Mouse (Mus musculus) CH12.LX (cell line): ENCODE results near the gene Als2cr12. TPM values are rescaled to one million over a fixed set of nuclear protein-coding genes. Genes with fewer than 3 reads are reported as not detected.
"Not testable (repeated sequence)": the region's sequence is repeated elsewhere in the genome, so short reads cannot be mapped to it uniquely, and the experiment has no call there.

Source experiments
- DNase-seq: peaks from one replicate; pipeline ENCODE4 v3.0.0-alpha.2; 2013; ENCODE audit errors: extremely low read depth
- H3K27ac ChIP-seq: 2 replicates; pipeline ENCODE4 v1.5.1; 2012; ENCODE audit warnings: low read depth, mild to moderate bottlenecking, control low read depth, moderate library complexity; ENCODE audit not compliant: insufficient read depth
- H3K27me3 ChIP-seq: replicated peaks from 2 replicates; pipeline ENCODE3; 2012; ENCODE audit warnings: inconsistent platforms
- H3K36me3 ChIP-seq, 2 experiments: replicated peaks in 1 of 2; 2 replicates each; pipeline versions ENCODE3 to v1.6.1; 2012; ENCODE audit warnings: inconsistent platforms in 1 of 2, low read length in 1 of 2, mild to moderate bottlenecking in 1 of 2, mixed read lengths in 1 of 2, moderate library complexity in 1 of 2; ENCODE audit not compliant: control insufficient read depth in 1 of 2, insufficient read depth in 1 of 2
- H3K4me1 ChIP-seq, 2 experiments: 2 replicates each; pipeline ENCODE4 v1.6.1; 2012; ENCODE audit warnings: inconsistent platforms in 1 of 2, moderate library complexity in 1 of 2; ENCODE audit not compliant: insufficient read depth in 2 of 2, control insufficient read depth in 1 of 2
- H3K4me2 ChIP-seq: 2 replicates; pipeline ENCODE4 v1.6.1; 2012; ENCODE audit warnings: low read depth, mild to moderate bottlenecking, control low read depth; ENCODE audit not compliant: poor library complexity, insufficient read depth, severe bottlenecking
- H3K4me3 ChIP-seq, 3 experiments: fragments of 150-350 bp in 1 of 3; sonication (generic) in 1 of 3; replicated peaks in 1 of 3; 2 replicates each; pipeline versions ENCODE3 to v1.5.1; 2011 to 2012; ENCODE audit warnings: low read depth in 2 of 3, low read length in 2 of 3, mild to moderate bottlenecking in 2 of 3, moderate library complexity in 2 of 3, control low read depth in 1 of 3, improper control_type of control experiment in 1 of 3, inconsistent platforms in 1 of 3, mixed read lengths in 1 of 3; ENCODE audit not compliant: poor library complexity in 1 of 3
- H3K79me2 ChIP-seq: replicated peaks from 2 replicates; pipeline ENCODE4 v1.6.1; 2012; ENCODE audit warnings: mild to moderate bottlenecking, moderate library complexity; ENCODE audit not compliant: control insufficient read depth, poor library complexity, insufficient read depth, severe bottlenecking; ENCODE audit errors: extremely low read depth
- H3K9ac ChIP-seq: 2 replicates; pipeline ENCODE4 v1.6.1; 2012; ENCODE audit warnings: low read depth, mild to moderate bottlenecking, control low read depth, moderate library complexity; ENCODE audit not compliant: insufficient read depth
- H3K9me3 ChIP-seq: replicated peaks from 2 replicates; pipeline ENCODE3; 2012; ENCODE audit warnings: low read length, inconsistent platforms, mixed read lengths
- CTCF ChIP-seq, 2 experiments: IDR thresholded peaks in 1 of 2; conservative IDR thresholded peaks in 1 of 2; 2 replicates each; pipeline ENCODE4 v1.5.1; 2011 to 2012; ENCODE audit warnings: low read depth in 2 of 2, low read length in 2 of 2, improper control_type of control experiment in 1 of 2, inconsistent platforms in 1 of 2, mild to moderate bottlenecking in 1 of 2, moderate library complexity in 1 of 2
- ELF1 ChIP-seq: IDR thresholded peaks from 2 replicates; pipeline ENCODE4 v1.6.1; 2014; ENCODE audit warnings: low read depth, mild to moderate bottlenecking, inconsistent platforms, low read length, improper control_type of control experiment
- ETS1 ChIP-seq: conservative IDR thresholded peaks from 2 replicates; pipeline ENCODE4 v1.6.1; 2012; ENCODE audit warnings: low read depth, mild to moderate bottlenecking, inconsistent platforms, low read length, improper control_type of control experiment, moderate library complexity
- GABPA ChIP-seq: IDR thresholded peaks from 2 replicates; pipeline ENCODE4 v1.6.1; 2012; ENCODE audit warnings: low read depth, low read length, improper control_type of control experiment, inconsistent platforms; ENCODE audit not compliant: insufficient replicate concordance
- KAT2A ChIP-seq: IDR thresholded peaks from 2 replicates; pipeline ENCODE4 v1.6.1; 2012; ENCODE audit warnings: low read length, improper control_type of control experiment, inconsistent platforms; ENCODE audit not compliant: insufficient replicate concordance
- MAFK ChIP-seq: IDR thresholded peaks from 2 replicates; pipeline ENCODE4 v1.6.1; 2011; ENCODE audit warnings: low read length, improper control_type of control experiment; ENCODE audit not compliant: insufficient replicate concordance
- NELFE ChIP-seq: IDR thresholded peaks from 2 replicates; pipeline ENCODE4 v1.6.1; 2011; ENCODE audit warnings: low read depth, low read length, improper control_type of control experiment
- POLR2A ChIP-seq: IDR thresholded peaks from 2 replicates; pipeline ENCODE4 v1.6.1; 2011; ENCODE audit warnings: low read depth, mild to moderate bottlenecking, improper control_type of control experiment, low read length
- POLR2AphosphoS2 ChIP-seq: IDR thresholded peaks from 2 replicates; pipeline ENCODE4 v1.6.1; 2011; ENCODE audit warnings: low read depth, low read length, improper control_type of control experiment
- RAD21 ChIP-seq: IDR thresholded peaks from 2 replicates; pipeline ENCODE4 v1.6.1; 2011; ENCODE audit warnings: low read depth, mild to moderate bottlenecking, low read length, improper control_type of control experiment, moderate library complexity
- TCF12 ChIP-seq: IDR thresholded peaks from 2 replicates; pipeline ENCODE4 v1.6.1; 2014; ENCODE audit warnings: low read depth, mild to moderate bottlenecking, inconsistent platforms, low read length, improper control_type of control experiment
- UBTF ChIP-seq: IDR thresholded peaks from 2 replicates; pipeline ENCODE4 v1.6.1; 2012; ENCODE audit warnings: low read depth, mild to moderate bottlenecking, inconsistent platforms, low read length, improper control_type of control experiment, moderate library complexity
- ZMIZ1 ChIP-seq: IDR thresholded peaks from 2 replicates; pipeline ENCODE4 v1.6.1; 2012; ENCODE audit warnings: low read depth, mild to moderate bottlenecking, inconsistent platforms, low read length, improper control_type of control experiment
- ZNF384 ChIP-seq: IDR thresholded peaks from 2 replicates; pipeline ENCODE4 v1.6.1; 2012; ENCODE audit warnings: low read depth, low read length, improper control_type of control experiment, inconsistent platforms
- dilution Hi-C: fragments of 300-500 bp; cut with MboI; formaldehyde crosslinking; loops from 2 replicates; pipeline ENCODE4 v1.14.3; 2020; ENCODE audit warnings: low sequenced_read_pairs; ENCODE audit not compliant: extremely low pct_unique_long_range_greater_than_20kb, extremely low pct_ligation_motif_present
- in situ Hi-C: fragments of 300-500 bp; cut with MboI; formaldehyde crosslinking; loops from 3 replicates; pipeline ENCODE4 v1.14.3; 2019; ENCODE audit warnings: low sequenced_read_pairs, low pct_ligation_motif_present, low pct_unique_long_range_greater_than_20kb, mixed read lengths
- polyA plus RNA-seq: library from polyadenylated mRNA; unstranded; fragments of >175 nt; gene quantifications from 2 replicates; pipeline ENCODE4 v1.2.1, GENCODE M21; 2012; ENCODE audit warnings: low read depth; ENCODE audit not compliant: insufficient read length
- total RNA-seq, 2 experiments: library from RNA; depleted of rRNA; stranded (reverse); fragments of 300-350 nt in 1 of 2; fragments of >200 nt in 1 of 2; gene quantifications; 2 replicates each; pipeline ENCODE4 v1.2.3; 2012 to 2014

The Als2cr12 gene
- total and polyA plus RNA-seq, 3 experiments: 0.33 TPM; not detected in 2

DNA sequence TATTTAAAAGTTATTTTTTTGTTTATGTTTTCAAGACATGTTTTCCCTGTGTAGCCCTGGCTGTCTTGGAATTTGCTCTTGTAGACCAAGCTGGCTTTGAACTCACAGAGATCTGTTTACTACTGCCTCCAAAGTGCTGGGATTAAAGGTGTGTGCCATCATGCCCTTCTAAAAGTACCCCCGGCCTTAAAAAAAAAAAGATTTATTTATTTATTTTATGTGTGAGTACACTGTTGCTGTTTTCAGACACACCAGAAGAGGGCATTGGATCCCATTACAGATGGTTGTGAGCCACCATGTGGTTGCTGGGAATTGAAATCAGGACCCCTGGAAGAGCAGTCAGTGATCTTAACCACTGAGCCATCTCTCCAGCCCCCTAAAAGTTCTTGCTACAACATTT lies 14.3 kb upstream of the Als2cr12 start:
- H3K27ac ChIP-seq, H3K4me3 ChIP-seq, H3K36me3 ChIP-seq, DNase-seq, H3K4me1 ChIP-seq, H3K27me3 ChIP-seq, H3K9me3 ChIP-seq, H3K9ac ChIP-seq, dilution Hi-C loops, in situ Hi-C loops: not testable (repeated sequence)
- H3K79me2 ChIP-seq: peaks cover 18% of the 10 kb centered on the region
- TF ChIP-seq CTCF (conservative IDR thresholded peaks at IDR 0.05 in 1 of 2, IDR thresholded peaks at IDR 0.05 in 1 of 2; ENCODE audit: low read depth in 2 of 2, low read length in 2 of 2): peak in 1 of 2 experiments; percentile 36; a peak in 2 of 4 replicates
- TF ChIP-seq, all 38 proteins: peak for 1; not testable (repeated sequence) for 37
- not testable (repeated sequence) for H3K4me2 ChIP-seq

- DNase-seq, H3K4me2 ChIP-seq, H3K36me3 ChIP-seq, in situ Hi-C loops, H3K27me3 ChIP-seq, H3K9me3 ChIP-seq, H3K79me2 ChIP-seq, dilution Hi-C loops, H3K4me1 ChIP-seq, H3K9ac ChIP-seq, H3K27ac ChIP-seq, H3K4me3 ChIP-seq: not testable (repeated sequence)
These were observed 4.9 kb upstream of the Als2cr12 start for GRCm38 (mm10) chr1:58700580-58701162.

- TF ChIP-seq POLR2AphosphoS2 (no peak), MAFK (no peak), NELFE (no peak), ZMIZ1 (no peak), ELF1 (no peak), CTCF (conservative IDR thresholded peaks at IDR 0.05 in 1 of 2, IDR thresholded peaks at IDR 0.05 in 1 of 2; ENCODE audit: low read depth in 2 of 2, low read length in 2 of 2) (no peak), ZNF384 (no peak), KAT2A (no peak), GABPA (no peak), RAD21 (no peak), UBTF (no peak), POLR2A (no peak), ETS1 (no peak), TCF12 (no peak)
- TF ChIP-seq, all 38 proteins: peak for 0
- H3K4me3 ChIP-seq: no peak overlapping the region
- no peak for DNase-seq
- H3K9me3 ChIP-seq: no peaks in the 10 kb centered on the region
- H3K27ac ChIP-seq: no peak overlapping the region
- dilution Hi-C loops (no loop called here), in situ Hi-C loops (loop anchor here (25.0 kb wide), 2 partner anchors 213 to 413 kb away; partner anchors contain the start of gene Aox2)
- no peak overlapping the region for H3K4me2 ChIP-seq
- H3K4me1 ChIP-seq: no peaks in the 10 kb centered on the region
- no peaks in the 10 kb centered on the region for H3K36me3 ChIP-seq
- no peak overlapping the region for H3K9ac ChIP-seq
- no peaks in the 10 kb centered on the region for H3K27me3 ChIP-seq
- no peaks in the 10 kb centered on the region for H3K79me2 ChIP-seq
These were observed 4.2 kb upstream of the Als2cr12 start for GRCm38 (mm10) chr1:58699988-58700387.
